Comparison of ENCODE assay signal across 32 mouse cellular contexts in the genomic region with DNA sequence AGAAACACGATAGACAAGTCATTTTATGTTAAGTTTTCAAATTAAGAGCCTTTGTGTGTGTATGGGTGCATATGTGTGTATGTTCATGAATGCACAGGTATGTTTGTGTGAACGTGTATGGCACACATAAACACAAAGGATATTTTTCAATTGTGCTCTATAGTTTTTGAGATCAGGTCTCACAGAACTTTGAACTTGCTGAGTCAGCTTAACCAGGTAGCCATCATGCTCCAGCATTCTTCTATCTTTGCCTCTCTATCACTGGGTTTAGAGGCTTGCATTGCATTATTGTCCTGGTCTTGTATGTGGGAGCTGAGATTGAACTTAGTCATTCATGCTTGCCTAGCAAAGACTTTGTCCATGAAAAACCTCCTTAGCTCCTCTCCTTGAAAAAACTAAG.
"Had no signal": no experiment of that assay in that cellular context is flagged by ENCODE, and none has a peak within 500 bp of the region (broad histone marks: within the 10 kb centered on the region; RNA-seq: fewer than 3 reads in every experiment).

No protein-coding gene starts in this region.

- H3K36me3 ChIP-seq: limb, embryonic 10.5 days; limb, embryonic 12.5 days; limb, embryonic 13.5 days; limb, embryonic 15.5 days; liver, embryonic 12.5 days; liver, embryonic 13.5 days; liver, embryonic 15.5 days; lung, embryonic 15.5 days; midbrain, embryonic 10.5 days; midbrain, embryonic 12.5 days; midbrain, embryonic 13.5 days; midbrain, embryonic 15.5 days; neural tube, embryonic 12.5 days had no signal

- ATAC-seq: liver, embryonic 12.5 days; liver, postnatal 0 days; lung, postnatal 0 days; midbrain, embryonic 13.5 days; midbrain, embryonic 15.5 days; midbrain, embryonic 16.5 days had no signal

- H3K4me1 ChIP-seq: limb, embryonic 10.5 days; limb, embryonic 12.5 days; limb, embryonic 13.5 days; limb, embryonic 15.5 days; liver, embryonic 12.5 days; liver, embryonic 13.5 days; liver, embryonic 15.5 days; lung, embryonic 15.5 days; megakaryocyte, embryonic 14.5 days; midbrain, embryonic 12.5 days; midbrain, embryonic 13.5 days; midbrain, embryonic 15.5 days; neural tube, embryonic 12.5 days had no signal

- H3K9me3 ChIP-seq: limb, embryonic 10.5 days; limb, embryonic 12.5 days; limb, embryonic 13.5 days; limb, embryonic 15.5 days; liver, embryonic 12.5 days; liver, embryonic 13.5 days; liver, embryonic 15.5 days; lung, embryonic 15.5 days; megakaryocyte, embryonic 14.5 days; midbrain, embryonic 10.5 days; midbrain, embryonic 12.5 days; midbrain, embryonic 13.5 days; midbrain, embryonic 15.5 days; neural tube, embryonic 12.5 days had no signal

- H3K27ac ChIP-seq: limb, embryonic 10.5 days; limb, embryonic 12.5 days; limb, embryonic 13.5 days; limb, embryonic 15.5 days; liver, embryonic 12.5 days; liver, embryonic 13.5 days; liver, embryonic 14.5 days; liver, embryonic 15.5 days; lung, embryonic 15.5 days; macrophage; midbrain, embryonic 10.5 days; midbrain, embryonic 12.5 days; midbrain, embryonic 13.5 days; midbrain, embryonic 15.5 days; neural tube, embryonic 12.5 days had no signal

- H3K27me3 ChIP-seq: limb, embryonic 12.5 days; limb, embryonic 13.5 days; limb, embryonic 15.5 days; liver, embryonic 12.5 days; liver, embryonic 13.5 days; liver, embryonic 15.5 days; lung, embryonic 15.5 days; megakaryocyte, embryonic 14.5 days; midbrain, embryonic 12.5 days; midbrain, embryonic 13.5 days; midbrain, embryonic 15.5 days; neural tube, embryonic 12.5 days had no signal

- H3K4me3 ChIP-seq: limb, embryonic 10.5 days; limb, embryonic 12.5 days; limb, embryonic 13.5 days; limb, embryonic 15.5 days; liver, embryonic 12.5 days; liver, embryonic 13.5 days; liver, embryonic 15.5 days; lung, embryonic 15.5 days; megakaryocyte, embryonic 14.5 days; midbrain, embryonic 10.5 days; midbrain, embryonic 12.5 days; midbrain, embryonic 13.5 days; midbrain, embryonic 15.5 days; myocyte; neural tube, embryonic 12.5 days had no signal

- H3K4me2 ChIP-seq: limb, embryonic 12.5 days; limb, embryonic 13.5 days; limb, embryonic 15.5 days; liver, embryonic 11.5 days; liver, embryonic 12.5 days; liver, embryonic 13.5 days; liver, embryonic 15.5 days; lung, embryonic 14.5 days; lung, embryonic 15.5 days; midbrain, embryonic 11.5 days; midbrain, embryonic 12.5 days; midbrain, embryonic 13.5 days; midbrain, embryonic 15.5 days; neural tube, embryonic 12.5 days had no signal

- H3K9ac ChIP-seq: limb, embryonic 12.5 days; limb, embryonic 13.5 days; limb, embryonic 15.5 days; liver, embryonic 12.5 days; liver, embryonic 13.5 days; liver, embryonic 14.5 days; liver, embryonic 15.5 days; liver, postnatal 0 days; lung, embryonic 14.5 days; lung, embryonic 15.5 days; midbrain, embryonic 12.5 days; midbrain, embryonic 13.5 days; midbrain, embryonic 15.5 days; neural tube, embryonic 12.5 days had no signal

- DNase-seq: left cerebral cortex, postnatal 4 days; liver; liver, embryonic 13.5 days; liver, postnatal 0 days; lung, adult 18-20 months; lung, adult 2 months; lung, embryonic 14.5 days; lung, postnatal 10 days; lung, postnatal 14 days; lung, postnatal 36 days; lung, postnatal 4 days; midbrain, embryonic 14.5 days had no signal
